8 mouse cellular contexts compared by ENCODE assay signal in the genomic region with DNA sequence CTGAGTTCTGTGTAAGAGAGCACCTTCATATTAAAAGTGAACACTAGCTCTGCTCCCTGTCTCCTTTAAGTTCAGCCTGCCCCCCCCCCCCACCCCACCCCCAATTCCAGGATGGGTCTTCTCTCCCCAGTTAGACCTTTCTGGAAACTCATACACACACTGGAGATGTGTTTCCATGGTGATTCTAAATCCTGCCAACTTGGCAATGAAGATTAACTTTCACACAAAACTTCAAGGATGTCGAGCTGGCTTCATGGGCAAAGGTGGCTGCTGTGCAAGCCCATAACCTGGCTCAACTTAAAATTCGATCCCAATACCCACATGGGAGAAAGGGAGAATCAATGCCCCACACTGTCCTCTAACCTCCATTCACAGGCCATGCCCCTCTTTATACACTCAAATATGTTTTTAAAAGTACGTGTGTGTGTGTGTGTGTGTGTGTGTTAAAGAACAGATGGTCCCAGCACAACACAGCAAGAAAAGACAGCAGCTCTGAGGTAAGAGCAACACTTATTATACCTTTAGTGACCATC. TPM values are rescaled to one million over a fixed set of nuclear protein-coding genes. Genes with fewer than 3 reads are reported as not detected.
A peak's percentile ranks its signal among the peaks of the same experiment; 100 is the strongest.
DNase-seq lines count a peak whose midpoint lies in the region; ATAC-seq and TF ChIP-seq lines count a peak whose summit lies in the region.

No protein-coding gene starts in this region.

- peak overlapping the region; percentile 95 for H3K27ac ChIP-seq in lung, embryonic 16.5 days (ENCODE audit: low read length)
- peak overlapping the region; percentile 94 for H3K27ac ChIP-seq in limb, embryonic 10.5 days
- H3K27ac ChIP-seq in small intestine, adult 2 months (ENCODE audit: insufficient read depth, low read depth, low read length), result 0 out of 2 replicates have a peak overlapping the region, but pooled peaks have one; percentile 87

- no peak for ATAC-seq in lung, embryonic 16.5 days (ENCODE audit: low read depth)

- no peaks in the 10 kb centered on the region for H3K9me3 ChIP-seq in lung, embryonic 16.5 days (ENCODE audit: control insufficient read depth, low read length)
- H3K9me3 ChIP-seq in limb, embryonic 10.5 days (replicated peaks), result no peaks in the 10 kb centered on the region

- TF ChIP-seq POLR2A in small intestine, adult 2 months (IDR thresholded peaks at IDR 0.05; ENCODE audit: low read depth, low read length), result no peak

- 39% methylated on average over 3 of the region's 3 CpGs for WGBS in lung, embryonic 16.5 days
- WGBS in limb, embryonic 10.5 days, result 73% methylated on average over 3 of the region's 3 CpGs
- 56% methylated on average over 3 of the region's 3 CpGs for WGBS in small intestine, adult 2 months

- peak overlapping the region; percentile 92 for H3K4me2 ChIP-seq in lung, embryonic 16.5 days (ENCODE audit: low read depth, low read length)

- H3K36me3 ChIP-seq in lung, embryonic 16.5 days (ENCODE audit: control insufficient read depth, insufficient read depth, low read length), result 0 out of 2 replicates have a peak, but pooled peaks cover 6% of the 10 kb centered on the region
- H3K36me3 ChIP-seq in limb, embryonic 10.5 days, result peaks cover 44% of the 10 kb centered on the region
- peaks cover 3% of the 10 kb centered on the region; the same call in 1 of the 2 replicates for H3K36me3 ChIP-seq in small intestine, adult 2 months (ENCODE audit: control insufficient read depth, insufficient read depth, low read length)

- peaks cover 23% of the 10 kb centered on the region for H3K4me1 ChIP-seq in lung, embryonic 16.5 days (replicated peaks; ENCODE audit: control insufficient read depth, insufficient read depth, low read length)
- H3K4me1 ChIP-seq in limb, embryonic 10.5 days, result peaks cover 28% of the 10 kb centered on the region
- H3K4me1 ChIP-seq in small intestine, adult 2 months (ENCODE audit: control insufficient read depth, insufficient read depth, insufficient read length, low read length), result peaks cover 20% of the 10 kb centered on the region; the same call in 1 of the 2 replicates

- peak overlapping the region; percentile 77 for H3K9ac ChIP-seq in lung, embryonic 16.5 days (ENCODE audit: low read length)

- DNase-seq in adrenal gland, postnatal 14 days, result peak; percentile 24
- DNase-seq in adrenal gland, postnatal 10 days, result no peak
- no peak for DNase-seq in lung, postnatal 10 days
- DNase-seq in limb, embryonic 10.5 days (ENCODE audit: low spot score), result no peak
- no peak for DNase-seq in left cerebral cortex, postnatal 4 days
- DNase-seq in gastrocnemius, adult 8-10 months (ENCODE audit: low spot score in 2 of 2), result no peak

- TF ChIP-seq CTCF in small intestine, adult 2 months (IDR thresholded peaks at IDR 0.05; ENCODE audit: extremely low read depth, insufficient read length, insufficient replicate concordance, low read depth, low read length), result no peak

- intact Hi-C loops in left cerebral cortex, postnatal 4 days (cut with DNase I), result no loop called here

- H3K27me3 ChIP-seq in lung, embryonic 16.5 days (ENCODE audit: control insufficient read depth, insufficient read depth, low read depth, low read length), result no peaks in the 10 kb centered on the region
- no peaks in the 10 kb centered on the region for H3K27me3 ChIP-seq in limb, embryonic 10.5 days (ENCODE audit: low read depth, poor library complexity, severe bottlenecking)
- no peaks in the 10 kb centered on the region for H3K27me3 ChIP-seq in small intestine, adult 2 months (ENCODE audit: control insufficient read depth, insufficient read depth, low read length)

- peak overlapping the region; percentile 90 for H3K4me3 ChIP-seq in lung, embryonic 16.5 days (ENCODE audit: low read length)
- H3K4me3 ChIP-seq in limb, embryonic 10.5 days, result peak overlapping the region; percentile 81
- H3K4me3 ChIP-seq in small intestine, adult 2 months (ENCODE audit: low read depth, low read length), result no peak overlapping the region

RNA-seq across cellular contexts. Expression of gene Ppp6r1, which starts 1.2 kb away (rescaled TPM):
- total RNA-seq in adrenal gland, postnatal 14 days (2021), result 80.9 and 86.1 TPM in 2 replicates
- 10 to 100 TPM; 74.0 to 83.3 TPM for total RNA-seq in adrenal gland, postnatal 10 days (2021)
- 3.5 and 3.9 TPM in 2 replicates for polyA plus RNA-seq in lung, embryonic 16.5 days (2015; fragmentation: Nextera tagmentation; extraction: Ambion mirVana)
- polyA plus RNA-seq in limb, embryonic 10.5 days (2016; fragmentation: Nextera tagmentation; extraction: Ambion mirVana), result 10.6 and 11.4 TPM in 2 replicates
- 69.9 and 142 TPM in 2 replicates for polyA plus RNA-seq in small intestine, adult 2 months (2012; rRNA removed)
- 10 to 100 TPM; 87.9 to 89.1 TPM for total RNA-seq in left cerebral cortex, postnatal 4 days (2021)
- 10 to 100 TPM; 48.2 to 53.4 (median 49.4) TPM for total RNA-seq in gastrocnemius, adult 8-10 months (2022)

RNA-seq across cellular contexts. Expression of gene Hspbp1, which starts 24.9 kb away (rescaled TPM):
- 34.0 and 37.9 TPM in 2 replicates for total RNA-seq in adrenal gland, postnatal 14 days (2021)
- total RNA-seq in adrenal gland, postnatal 10 days (2021), result 10 to 100 TPM; 36.1 to 36.7 TPM
- polyA plus RNA-seq in lung, embryonic 16.5 days (2015; fragmentation: Nextera tagmentation; extraction: Ambion mirVana), result 85.7 and 90.9 TPM in 2 replicates
- 123 and 130 TPM in 2 replicates for polyA plus RNA-seq in limb, embryonic 10.5 days (2016; fragmentation: Nextera tagmentation; extraction: Ambion mirVana)
- 23.4 and 29.0 TPM in 2 replicates for polyA plus RNA-seq in small intestine, adult 2 months (2012; rRNA removed)
- 100 to 1,000 TPM in 1 of 2 experiments, 10 to 100 TPM in 1; 99.7 to 111 TPM for total RNA-seq in left cerebral cortex, postnatal 4 days (2021)
- 10 to 100 TPM; 23.4 to 28.8 (median 24.4) TPM for total RNA-seq in gastrocnemius, adult 8-10 months (2022)

RNA-seq across cellular contexts. Expression of gene Tmem86b, which starts 28.8 kb away (rescaled TPM):
- total RNA-seq in adrenal gland, postnatal 14 days (2021), result 8.8 and 16.2 TPM in 2 replicates
- total RNA-seq in adrenal gland, postnatal 10 days (2021), result 10 to 100 TPM; 12.7 to 14.7 TPM
- 0.69 and 1.7 TPM in 2 replicates for polyA plus RNA-seq in lung, embryonic 16.5 days (2015; fragmentation: Nextera tagmentation; extraction: Ambion mirVana)
- 1.7 and 2.1 TPM in 2 replicates for polyA plus RNA-seq in limb, embryonic 10.5 days (2016; fragmentation: Nextera tagmentation; extraction: Ambion mirVana)
- 65.5 and 261 TPM in 2 replicates for polyA plus RNA-seq in small intestine, adult 2 months (2012; rRNA removed)
- 10 to 100 TPM; 12.5 to 14.8 TPM for total RNA-seq in left cerebral cortex, postnatal 4 days (2021)
- total RNA-seq in gastrocnemius, adult 8-10 months (2022), result 1 to 10 TPM; 1.4 to 2.3 (median 2.0) TPM

RNA-seq across cellular contexts. Expression of gene Brsk1, which starts 30.4 kb away (rescaled TPM):
- total RNA-seq in adrenal gland, postnatal 14 days (2021), result 6.0 and 8.4 TPM in 2 replicates
- total RNA-seq in adrenal gland, postnatal 10 days (2021), result 10 to 100 TPM in 1 of 2 experiments, 1 to 10 TPM in 1; 7.5 to 11.8 TPM
- polyA plus RNA-seq in lung, embryonic 16.5 days (2015; fragmentation: Nextera tagmentation; extraction: Ambion mirVana), result 0.68 and 0.74 TPM in 2 replicates
- polyA plus RNA-seq in limb, embryonic 10.5 days (2016; fragmentation: Nextera tagmentation; extraction: Ambion mirVana), result 1.3 TPM in 2 replicates
- polyA plus RNA-seq in small intestine, adult 2 months (2012; rRNA removed), result 1.6 and 1.9 TPM in 2 replicates
- 100 to 1,000 TPM; 258 to 262 TPM for total RNA-seq in left cerebral cortex, postnatal 4 days (2021)
- under 1 TPM; 0.13 to 0.49 (median 0.39) TPM for total RNA-seq in gastrocnemius, adult 8-10 months (2022)

RNA-seq across cellular contexts. Expression of gene Ptprh, which starts 56.1 kb away (rescaled TPM):
- total RNA-seq in adrenal gland, postnatal 14 days (2021), result not detected in 2 replicates
- not detected for total RNA-seq in adrenal gland, postnatal 10 days (2021)
- not detected in 2 replicates for polyA plus RNA-seq in lung, embryonic 16.5 days (2015; fragmentation: Nextera tagmentation; extraction: Ambion mirVana)
- not detected in 2 replicates for polyA plus RNA-seq in limb, embryonic 10.5 days (2016; fragmentation: Nextera tagmentation; extraction: Ambion mirVana)
- 52.0 and 151 TPM in 2 replicates for polyA plus RNA-seq in small intestine, adult 2 months (2012; rRNA removed)
- total RNA-seq in left cerebral cortex, postnatal 4 days (2021), result 1 to 10 TPM; 1.7 to 2.1 TPM
- not detected for total RNA-seq in gastrocnemius, adult 8-10 months (2022)
